Mouse (Mus musculus) adrenal gland, adult 8-10 months (tissue): Measurements from ENCODE around the gene Ak8. TPM values are rescaled to one million over a fixed set of nuclear protein-coding genes. Genes with fewer than 3 reads are reported as not detected.

ENCODE experiments used
- microRNA-seq, 2 experiments: library from miRNA; unstranded; fragments of <30 nt; microRNA quantifications; one replicate each; pipeline ENCODE4 v1.2.0; 2022
- total RNA-seq, 4 experiments: library from RNA; stranded (reverse); gene quantifications; 2 replicates each; pipeline ENCODE4 v1.2.4; 2022

Gene Ak8
- total RNA-seq, 4 experiments from 2014 or later, result 0.20 to 0.80 (median 0.62) TPM

Small RNAs within 50 kb of the gene (microRNA-seq; reads per million reads assigned to microRNA genes)
- gene Mir3088, result 0.50 to 1.9 reads per million in 2 experiments

Other genes with a start within 250 kb of the Ak8 start
- under 1 TPM in 3 of 4 experiments, not detected in 1; 0.49 to 0.99 (median 0.89) TPM for gene 1700007K13Rik, start 233.8 kb upstream of the Ak8 start, total RNA-seq
- 10 to 100 TPM; 39.7 to 52.1 (median 46.1) TPM for gene Mrps2, start 232.1 kb upstream of the Ak8 start, total RNA-seq
- gene Gbgt1, start 203.3 kb upstream of the Ak8 start, total RNA-seq, result 10 to 100 TPM in 1 of 4 experiments, 1 to 10 TPM in 3; 4.8 to 12.6 (median 6.7) TPM
- gene Gm10134, start 194.1 kb upstream of the Ak8 start, total RNA-seq, result 1 to 10 TPM; 3.0 to 5.1 (median 4.7) TPM
- gene Ralgds, start 187.0 kb upstream of the Ak8 start, total RNA-seq, result 10 to 100 TPM; 33.3 to 51.0 (median 38.6) TPM
- gene Cel, start 136.8 kb upstream of the Ak8 start, total RNA-seq, result not detected
- 10 to 100 TPM; 21.4 to 26.3 (median 23.4) TPM for gene Gtf3c5, start 116.4 kb upstream of the Ak8 start, total RNA-seq
- gene Gfi1b, start 78.2 kb upstream of the Ak8 start, total RNA-seq, result not detected
- 10 to 100 TPM; 20.0 to 30.8 (median 25.2) TPM for gene Tsc1, start 58.9 kb upstream of the Ak8 start, total RNA-seq
- under 1 TPM in 3 of 4 experiments, not detected in 1; 0.52 to 0.77 (median 0.75) TPM for gene Spaca9, start 437 bp upstream of the Ak8 start, total RNA-seq
- gene Gtf3c4, start 140.2 kb downstream of the Ak8 start, total RNA-seq, result 10 to 100 TPM; 35.2 to 45.4 (median 35.6) TPM
- gene Ddx31, start 140.2 kb downstream of the Ak8 start, total RNA-seq, result 10 to 100 TPM in 2 of 4 experiments, 1 to 10 TPM in 2; 8.9 to 13.2 (median 9.8) TPM
- gene Barhl1, start 216.5 kb downstream of the Ak8 start, total RNA-seq, result not detected